Mouse (Mus musculus) myocyte (in vitro differentiated cells): ENCODE data around the gene Trpm3. TPM values are rescaled to one million over a fixed set of nuclear protein-coding genes. Genes with fewer than 3 reads are reported as not detected.
A peak's percentile ranks its signal among the peaks of the same experiment; 100 is the strongest.

Experiments
- H3K27me3 ChIP-seq: one replicate; pipeline ENCODE4 v1.6.1; 2011; ENCODE audit not compliant: control insufficient read depth, insufficient read depth, insufficient read length
- H3K36me3 ChIP-seq: one replicate; pipeline ENCODE4 v1.6.1; 2011; ENCODE audit not compliant: control insufficient read depth, insufficient read depth
- H3K4me2 ChIP-seq: one replicate; pipeline ENCODE4 v1.6.1; 2011; ENCODE audit warnings: low read depth, control low read depth
- H3K4me3 ChIP-seq: one replicate; pipeline ENCODE4 v1.5.1; 2011; ENCODE audit warnings: mild to moderate bottlenecking, control low read depth, moderate library complexity
- H3K79me2 ChIP-seq: one replicate; pipeline ENCODE4 v1.6.1; 2011; ENCODE audit not compliant: control insufficient read depth, insufficient read depth
- H3ac ChIP-seq: one replicate; pipeline ENCODE4 v1.6.1; 2011; ENCODE audit not compliant: control insufficient read depth, insufficient read length
- CEBPB ChIP-seq: IDR thresholded peaks from 2 replicates; pipeline ENCODE4 v1.6.1; 2011; ENCODE audit warnings: mild to moderate bottlenecking, moderate library complexity; ENCODE audit not compliant: poor library complexity, insufficient read depth, severe bottlenecking
- E2F4 ChIP-seq: IDR thresholded peaks from one replicate; pipeline ENCODE4 v1.6.1; 2011; ENCODE audit warnings: mild to moderate bottlenecking, control low read depth, moderate library complexity; ENCODE audit not compliant: insufficient read depth
- MAX ChIP-seq: IDR thresholded peaks from one replicate; pipeline ENCODE4 v1.6.1; 2011; ENCODE audit warnings: low read depth, mild to moderate bottlenecking, control low read depth
- MYOD1 ChIP-seq, 3 experiments: IDR thresholded peaks; one replicate each; pipeline ENCODE4 v1.6.1; 2011; ENCODE audit warnings: control low read depth in 2 of 3, low read depth in 2 of 3, mild to moderate bottlenecking in 2 of 3, moderate library complexity in 1 of 3; ENCODE audit not compliant: insufficient read length in 2 of 3, control insufficient read depth in 1 of 3
- MYOG ChIP-seq, 3 experiments: IDR thresholded peaks; one replicate each; pipeline ENCODE4 v1.6.1; 2011; ENCODE audit warnings: control low read depth in 2 of 3, low read depth in 2 of 3, mild to moderate bottlenecking in 2 of 3; ENCODE audit not compliant: insufficient read length in 2 of 3, control insufficient read depth in 1 of 3, insufficient read depth in 1 of 3
- POLR2A ChIP-seq: IDR thresholded peaks from one replicate; pipeline ENCODE4 v1.6.1; 2011; ENCODE audit warnings: low read depth, mild to moderate bottlenecking, control low read depth, moderate library complexity; ENCODE audit not compliant: insufficient read length
- POLR2AphosphoS2 ChIP-seq: IDR thresholded peaks from one replicate; pipeline ENCODE4 v1.6.1; 2011; ENCODE audit warnings: low read depth, control low read depth; ENCODE audit not compliant: insufficient read length
- REST ChIP-seq: IDR thresholded peaks from one replicate; pipeline ENCODE4 v1.6.1; 2011; ENCODE audit warnings: mild to moderate bottlenecking, control low read depth, moderate library complexity; ENCODE audit not compliant: insufficient read depth, insufficient read length
- SRF ChIP-seq: IDR thresholded peaks from one replicate; pipeline ENCODE4 v1.6.1; 2011; ENCODE audit warnings: low read depth; ENCODE audit not compliant: control insufficient read depth, insufficient read length
- TCF12 ChIP-seq: IDR thresholded peaks from one replicate; pipeline ENCODE4 v1.6.1; 2011; ENCODE audit warnings: mild to moderate bottlenecking, control low read depth; ENCODE audit not compliant: poor library complexity, insufficient read depth, severe bottlenecking
- TCF3 ChIP-seq: IDR thresholded peaks from one replicate; pipeline ENCODE4 v1.6.1; 2011; ENCODE audit warnings: low read depth, control low read depth; ENCODE audit not compliant: insufficient read length
- USF1 ChIP-seq: IDR thresholded peaks from one replicate; pipeline ENCODE4 v1.6.1; 2011; ENCODE audit warnings: low read depth, mild to moderate bottlenecking, control low read depth, moderate library complexity
- polyA plus RNA-seq: library from polyadenylated mRNA; unstranded; fragments of >200 nt; fragmentation: generic; extraction: Trizol; gene quantifications from one replicate; pipeline ENCODE4 v1.2.1, GENCODE M21; 2012; ENCODE audit warnings: missing spikeins

The Trpm3 gene
- polyA plus RNA-seq, 1 experiment, result 0.05 TPM

DNA sequence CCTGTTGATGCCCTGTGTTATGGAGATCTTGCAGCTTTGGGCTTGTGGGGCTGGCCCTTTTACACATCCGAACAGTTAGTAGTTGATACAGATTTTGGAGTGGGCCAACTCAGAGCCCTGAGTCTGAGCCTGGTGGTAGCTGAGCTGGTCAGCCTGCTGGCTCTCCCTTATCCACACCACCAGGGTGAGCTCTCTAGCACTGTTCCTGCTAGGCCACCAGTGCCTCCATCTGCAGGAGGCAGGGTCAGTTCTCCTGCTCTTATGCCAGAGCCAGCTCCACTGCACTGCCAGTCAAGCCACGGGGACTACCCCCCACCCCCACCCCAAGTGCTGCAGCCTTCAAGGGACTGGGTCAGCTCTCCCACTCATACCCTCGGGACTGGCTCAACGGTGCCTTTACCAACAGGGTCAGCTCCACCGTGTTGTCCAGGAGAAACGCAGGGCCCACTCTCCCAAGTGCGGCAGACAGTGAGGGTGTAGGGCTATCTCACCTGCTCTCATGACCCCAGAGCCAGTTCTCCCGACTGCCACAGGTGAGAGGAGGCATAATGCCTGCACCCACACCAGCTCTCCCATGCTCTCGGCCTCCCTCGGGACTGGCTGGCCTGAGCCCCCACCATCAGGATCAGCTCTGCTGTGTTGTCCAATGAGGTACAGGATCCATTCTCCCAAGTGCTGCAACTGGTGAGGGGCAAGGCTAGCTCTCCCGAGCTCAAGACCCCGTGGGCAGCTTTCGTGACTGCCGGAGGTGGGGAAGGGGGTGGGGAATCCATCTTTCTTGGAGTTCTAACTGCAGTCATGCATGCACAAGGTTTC lies 821.8 kb downstream of the Trpm3 start:
- no peaks in the 10 kb centered on the region for H3K36me3 ChIP-seq
- no peak overlapping the region for H3K4me2 ChIP-seq
- no peaks in the 10 kb centered on the region for H3K27me3 ChIP-seq
- no peaks in the 10 kb centered on the region for H3K79me2 ChIP-seq
- no peak for TF ChIP-seq CEBPB
- no peak overlapping the region for H3K4me3 ChIP-seq
- H3ac ChIP-seq, result no peak overlapping the region

DNA sequence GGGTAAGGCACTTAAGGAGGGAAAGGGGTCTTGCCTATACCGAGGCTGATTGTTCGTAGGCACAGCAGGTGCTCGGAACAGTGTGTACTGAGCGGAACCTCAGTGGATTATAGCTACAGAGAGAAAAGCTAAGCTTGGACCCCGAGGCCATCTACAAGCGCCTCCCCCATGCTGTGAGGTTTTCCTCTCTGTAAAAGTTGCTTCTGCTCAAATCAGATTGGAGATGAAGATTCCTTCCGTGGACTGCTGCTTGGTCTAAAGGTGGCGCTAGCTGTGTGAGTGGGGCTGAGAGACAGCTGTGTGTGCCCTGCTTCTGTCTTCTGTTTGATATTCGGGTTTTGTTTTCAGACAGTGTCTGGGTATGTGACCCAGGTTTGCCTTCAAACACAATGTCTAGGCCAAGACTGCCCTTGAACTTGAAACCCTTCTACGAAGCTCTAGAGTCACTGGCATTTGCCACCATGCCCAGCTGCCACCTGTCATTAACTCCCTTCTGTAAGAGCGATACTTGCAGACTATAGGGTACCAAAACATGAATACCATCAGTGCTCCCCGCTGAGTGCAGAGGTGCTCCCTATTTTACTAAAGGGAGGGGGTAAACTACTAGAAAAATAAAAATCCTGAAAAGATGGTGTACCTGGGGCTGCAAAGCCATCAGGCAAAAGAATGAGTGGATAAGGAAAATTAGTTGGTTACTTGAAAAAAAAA lies 823.3 kb downstream of the Trpm3 start:
- H3K27me3 ChIP-seq, result no peaks in the 10 kb centered on the region
- H3K4me3 ChIP-seq, result no peak overlapping the region
- H3K4me2 ChIP-seq, result no peak overlapping the region
- no peaks in the 10 kb centered on the region for H3K79me2 ChIP-seq
- no peaks in the 10 kb centered on the region for H3K36me3 ChIP-seq
- TF ChIP-seq TCF3 (no peak), MYOG (IDR thresholded peaks at IDR 0.05; ENCODE audit: control insufficient read depth in 1 of 3, insufficient read depth in 1 of 3, insufficient read length in 2 of 3, low read depth in 2 of 3) (no peak), E2F4 (no peak), REST (no peak), SRF (no peak), POLR2AphosphoS2 (no peak), TCF12 (no peak), USF1 (no peak), POLR2A (no peak), CEBPB (no peak), MYOD1 (IDR thresholded peaks at IDR 0.05; ENCODE audit: control insufficient read depth in 1 of 3, insufficient read length in 2 of 3, low read depth in 2 of 3) (no peak), MAX (no peak)
- H3ac ChIP-seq, result no peak overlapping the region

DNA sequence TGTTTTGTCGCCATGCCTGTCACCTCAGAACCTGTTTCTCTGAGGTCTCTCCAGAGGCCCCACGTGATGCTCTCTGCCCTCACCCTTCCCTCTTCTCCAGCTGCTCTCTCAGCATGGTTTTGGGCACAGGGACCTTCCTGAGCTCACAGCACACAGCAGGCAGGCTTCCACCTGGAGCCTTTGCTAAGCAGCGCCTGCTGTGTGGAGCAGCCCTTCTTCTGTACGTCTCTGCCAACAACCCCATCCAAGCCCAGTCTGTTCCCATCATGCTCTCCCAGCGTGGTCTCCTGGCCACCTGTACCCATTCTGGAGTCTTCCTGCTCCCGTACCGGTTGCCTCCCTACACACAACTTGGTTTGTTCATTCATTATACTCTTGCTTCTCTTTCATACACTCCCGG lies 823.9 kb downstream of the Trpm3 start:
- Histone ChIP-seq H3K27me3 (no peaks in the 10 kb centered on the region), H3K79me2 (no peaks in the 10 kb centered on the region), H3K4me3 (no peak overlapping the region), H3K4me2 (no peak overlapping the region), H3ac (no peak overlapping the region), H3K36me3 (no peaks in the 10 kb centered on the region)
- TF ChIP-seq MYOD1 (IDR thresholded peaks at IDR 0.05; ENCODE audit: control insufficient read depth in 1 of 3, insufficient read length in 2 of 3, low read depth in 2 of 3) (no peak), TCF3 (no peak), CEBPB (no peak), REST (no peak), TCF12 (no peak), MYOG (IDR thresholded peaks at IDR 0.05; ENCODE audit: control insufficient read depth in 1 of 3, insufficient read depth in 1 of 3, insufficient read length in 2 of 3, low read depth in 2 of 3) (no peak), MAX (no peak), POLR2AphosphoS2 (no peak), SRF (no peak)

DNA sequence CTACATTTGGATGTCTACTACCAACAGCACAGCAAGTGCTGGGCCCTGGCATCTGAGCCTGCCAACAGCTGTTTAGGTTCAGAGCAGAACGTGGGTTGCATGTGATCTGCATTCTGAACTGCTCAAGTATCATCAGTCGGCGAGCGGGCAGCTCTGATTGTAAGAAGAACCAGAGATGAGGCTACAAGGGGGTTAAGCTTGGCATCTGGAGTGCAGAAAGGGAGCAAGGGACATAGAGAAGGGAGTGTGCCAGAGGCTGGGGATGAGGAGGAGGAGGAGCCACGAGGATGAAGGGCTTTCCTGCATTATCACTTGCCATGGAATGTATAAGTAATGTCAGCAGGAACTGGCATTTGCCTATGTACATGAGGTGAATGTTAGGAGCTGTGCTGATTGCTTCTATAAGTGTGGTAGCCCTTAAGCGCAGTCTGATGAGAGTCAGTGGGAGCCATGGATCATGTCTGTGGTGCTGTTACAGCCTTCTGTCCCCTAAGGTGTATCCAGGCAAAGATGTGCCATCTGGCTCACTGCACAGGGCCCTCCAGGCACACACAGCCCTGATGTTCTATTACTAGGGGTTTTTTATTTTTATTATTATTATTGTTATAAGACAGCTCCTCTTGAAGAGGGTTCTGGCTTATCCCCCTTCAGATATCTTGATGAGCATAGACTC lies 825.0 kb downstream of the Trpm3 start:
- TF ChIP-seq MYOG (IDR thresholded peaks at IDR 0.05; ENCODE audit: control insufficient read depth in 1 of 3, insufficient read depth in 1 of 3, insufficient read length in 2 of 3, low read depth in 2 of 3) (peak in 1 of 3 experiments; percentile 37), MYOD1 (IDR thresholded peaks at IDR 0.05; ENCODE audit: control insufficient read depth in 1 of 3, insufficient read length in 2 of 3, low read depth in 2 of 3) (peak in 2 of 3 experiments; percentile 14 to 37), REST (no peak)
- Histone ChIP-seq H3K36me3 (no peaks in the 10 kb centered on the region), H3K4me3 (no peak overlapping the region), H3K79me2 (no peaks in the 10 kb centered on the region), H3K27me3 (no peaks in the 10 kb centered on the region), H3K4me2 (no peak overlapping the region), H3ac (no peak overlapping the region)

- H3ac ChIP-seq, result no peak overlapping the region
- H3K27me3 ChIP-seq, result no peaks in the 10 kb centered on the region
- no peaks in the 10 kb centered on the region for H3K79me2 ChIP-seq
- no peak overlapping the region for H3K4me2 ChIP-seq
- H3K36me3 ChIP-seq, result no peaks in the 10 kb centered on the region
- H3K4me3 ChIP-seq, result no peak overlapping the region
- TF ChIP-seq TCF3 (no peak), MAX (no peak), MYOG (IDR thresholded peaks at IDR 0.05; ENCODE audit: control insufficient read depth in 1 of 3, insufficient read depth in 1 of 3, insufficient read length in 2 of 3, low read depth in 2 of 3) (no peak), E2F4 (no peak), REST (no peak), MYOD1 (IDR thresholded peaks at IDR 0.05; ENCODE audit: control insufficient read depth in 1 of 3, insufficient read length in 2 of 3, low read depth in 2 of 3) (no peak), USF1 (no peak), POLR2A (no peak), POLR2AphosphoS2 (no peak), CEBPB (no peak), SRF (no peak), TCF12 (no peak)
Observed at GRCm38 (mm10) chr19:22965470-22965869, 826.6 kb downstream of the Trpm3 start.
